Mouse (Mus musculus): ENCODE measurements at regions not wholly inside any gene's neighbourhood (a gene's known extent, or its start where the extent isn't known, plus 50 kb on each side); places are given as distances from the start of the nearest gene placed in this dataset.

- ATAC-seq (ENCODE audit: low FRiP score) (no peak), DNase-seq (ENCODE audit: low spot score) (no peak)
- Histone ChIP-seq H3K27ac (no peak overlapping the region), H3K36me3 (replicated peaks; ENCODE audit: control insufficient read depth, insufficient read depth) (no peaks in the 10 kb centered on the region), H3K9me3 (ENCODE audit: control insufficient read depth, low read length) (no peaks in the 10 kb centered on the region), H3K4me1 (replicated peaks; ENCODE audit: control insufficient read depth, insufficient read depth, low read length) (peaks cover 8% of the 10 kb centered on the region; the same call in 1 of the 2 replicates), H3K4me3 (replicated peaks; ENCODE audit: low read length) (no peak overlapping the region), H3K27me3 (ENCODE audit: control insufficient read depth, insufficient read depth, low read length) (no peaks in the 10 kb centered on the region), H3K9ac (no peak overlapping the region), H3K4me2 (replicated peaks) (no peak overlapping the region)
- 90% methylated on average over 7 of the region's 7 CpGs for WGBS
Observed at GRCm38 (mm10) chr2:51033881-51034280, 115.0 kb downstream of the Rnd3 start.

GRCm38 (mm10) chr2:51022479-51022878 lies 126.4 kb downstream of the Rnd3 start:
- ATAC-seq (ENCODE audit: low FRiP score): no peak
- no peak for DNase-seq (ENCODE audit: low spot score)
- Histone ChIP-seq H3K9me3 (ENCODE audit: control insufficient read depth, low read length) (no peaks in the 10 kb centered on the region), H3K9ac (no peak overlapping the region), H3K4me2 (replicated peaks) (no peak overlapping the region), H3K4me1 (replicated peaks; ENCODE audit: control insufficient read depth, insufficient read depth, low read length) (no peaks in the 10 kb centered on the region), H3K27ac (no peak overlapping the region), H3K27me3 (ENCODE audit: control insufficient read depth, insufficient read depth, low read length) (no peaks in the 10 kb centered on the region), H3K36me3 (replicated peaks; ENCODE audit: control insufficient read depth, insufficient read depth) (no peaks in the 10 kb centered on the region), H3K4me3 (replicated peaks; ENCODE audit: low read length) (no peak overlapping the region)
- 67% methylated on average over 2 of the region's 2 CpGs for WGBS

GRCm38 (mm10) chr2:51016129-51016402 lies 132.8 kb downstream of the Rnd3 start:
- ATAC-seq (ENCODE audit: low FRiP score): no peak
- Histone ChIP-seq H3K27ac (no peak overlapping the region), H3K36me3 (replicated peaks; ENCODE audit: control insufficient read depth, insufficient read depth) (no peaks in the 10 kb centered on the region), H3K9me3 (ENCODE audit: control insufficient read depth, low read length) (no peaks in the 10 kb centered on the region), H3K4me1 (replicated peaks; ENCODE audit: control insufficient read depth, insufficient read depth, low read length) (no peaks in the 10 kb centered on the region), H3K9ac (no peak overlapping the region), H3K4me3 (replicated peaks; ENCODE audit: low read length) (no peak overlapping the region), H3K27me3 (ENCODE audit: control insufficient read depth, insufficient read depth, low read length) (no peaks in the 10 kb centered on the region), H3K4me2 (replicated peaks) (no peak overlapping the region)
- 74% methylated on average over 5 of the region's 5 CpGs for WGBS
- no peak for DNase-seq (ENCODE audit: low spot score)

GRCm38 (mm10) chr2:51015360-51016128 lies 133.4 kb downstream of the Rnd3 start:
- H3K36me3 ChIP-seq (replicated peaks; ENCODE audit: control insufficient read depth, insufficient read depth): no peaks in the 10 kb centered on the region
- no peak overlapping the region for H3K9ac ChIP-seq
- no peak overlapping the region for H3K27ac ChIP-seq
- DNase-seq (ENCODE audit: low spot score) (no peak), ATAC-seq (ENCODE audit: low FRiP score) (no peak)
- 78% methylated on average over 7 of the region's 7 CpGs for WGBS
- H3K4me3 ChIP-seq (replicated peaks; ENCODE audit: low read length): no peak overlapping the region
- H3K27me3 ChIP-seq (ENCODE audit: control insufficient read depth, insufficient read depth, low read length): no peaks in the 10 kb centered on the region
- no peak overlapping the region for H3K4me2 ChIP-seq (replicated peaks)
- H3K9me3 ChIP-seq (ENCODE audit: control insufficient read depth, low read length): no peaks in the 10 kb centered on the region
- no peaks in the 10 kb centered on the region for H3K4me1 ChIP-seq (replicated peaks; ENCODE audit: control insufficient read depth, insufficient read depth, low read length)

GRCm38 (mm10) chr2:51014232-51014631 lies 134.7 kb downstream of the Rnd3 start:
- DNase-seq (ENCODE audit: low spot score) (no peak), ATAC-seq (ENCODE audit: low FRiP score) (no peak)
- Histone ChIP-seq H3K9ac (no peak overlapping the region), H3K4me2 (replicated peaks) (no peak overlapping the region), H3K4me3 (replicated peaks; ENCODE audit: low read length) (no peak overlapping the region), H3K27me3 (ENCODE audit: control insufficient read depth, insufficient read depth, low read length) (no peaks in the 10 kb centered on the region), H3K36me3 (replicated peaks; ENCODE audit: control insufficient read depth, insufficient read depth) (no peaks in the 10 kb centered on the region), H3K9me3 (ENCODE audit: control insufficient read depth, low read length) (no peaks in the 10 kb centered on the region), H3K4me1 (replicated peaks; ENCODE audit: control insufficient read depth, insufficient read depth, low read length) (no peaks in the 10 kb centered on the region), H3K27ac (no peak overlapping the region)

- no peak overlapping the region for H3K4me2 ChIP-seq (replicated peaks)
- DNase-seq (ENCODE audit: low spot score) (no peak), ATAC-seq (ENCODE audit: low FRiP score) (no peak)
Observed at GRCm38 (mm10) chr2:51013090-51013489, 135.8 kb downstream of the Rnd3 start.

GRCm38 (mm10) chr2:51008251-51008533 lies 140.7 kb downstream of the Rnd3 start:
- no peaks in the 10 kb centered on the region for H3K4me1 ChIP-seq (replicated peaks; ENCODE audit: control insufficient read depth, insufficient read depth, low read length)
- H3K9me3 ChIP-seq (ENCODE audit: control insufficient read depth, low read length): no peaks in the 10 kb centered on the region
- H3K27me3 ChIP-seq (ENCODE audit: control insufficient read depth, insufficient read depth, low read length): no peaks in the 10 kb centered on the region
- H3K9ac ChIP-seq: no peak overlapping the region
- DNase-seq (ENCODE audit: low spot score) (no peak), ATAC-seq (ENCODE audit: low FRiP score) (no peak)
- H3K27ac ChIP-seq: no peak overlapping the region
- H3K4me3 ChIP-seq (replicated peaks; ENCODE audit: low read length): no peak overlapping the region
- 66% methylated on average over 2 of the region's 2 CpGs for whole genome bisulfite sequencing
- no peak overlapping the region for H3K4me2 ChIP-seq (replicated peaks)
- H3K36me3 ChIP-seq (replicated peaks; ENCODE audit: control insufficient read depth, insufficient read depth): no peaks in the 10 kb centered on the region

More at GRCm38 (mm10) chr2:51013090-51013489, 135.8 kb downstream of the Rnd3 start:
- no peaks in the 10 kb centered on the region for H3K36me3 ChIP-seq (replicated peaks; ENCODE audit: control insufficient read depth, insufficient read depth)
- no peak overlapping the region for H3K4me3 ChIP-seq (replicated peaks; ENCODE audit: low read length)
- no peak overlapping the region for H3K9ac ChIP-seq
- no peaks in the 10 kb centered on the region for H3K4me1 ChIP-seq (replicated peaks; ENCODE audit: control insufficient read depth, insufficient read depth, low read length)
- H3K9me3 ChIP-seq (ENCODE audit: control insufficient read depth, low read length): no peaks in the 10 kb centered on the region
- H3K27ac ChIP-seq: no peak overlapping the region
- 84% methylated on average over 2 of the region's 2 CpGs for WGBS
- no peaks in the 10 kb centered on the region for H3K27me3 ChIP-seq (ENCODE audit: control insufficient read depth, insufficient read depth, low read length)

- no peaks in the 10 kb centered on the region for H3K4me1 ChIP-seq (replicated peaks; ENCODE audit: control insufficient read depth, insufficient read depth, low read length)
- no peak overlapping the region for H3K9ac ChIP-seq
- H3K4me2 ChIP-seq (replicated peaks): no peak overlapping the region
- no peaks in the 10 kb centered on the region for H3K36me3 ChIP-seq (replicated peaks; ENCODE audit: control insufficient read depth, insufficient read depth)
- 31% methylated on average over 11 of the region's 11 CpGs for WGBS
- ATAC-seq (ENCODE audit: low FRiP score) (no peak), DNase-seq (ENCODE audit: low spot score) (no peak)
- H3K27ac ChIP-seq: no peak overlapping the region
- no peak overlapping the region for H3K4me3 ChIP-seq (replicated peaks; ENCODE audit: low read length)
- H3K27me3 ChIP-seq (ENCODE audit: control insufficient read depth, insufficient read depth, low read length): no peaks in the 10 kb centered on the region
- no peaks in the 10 kb centered on the region for H3K9me3 ChIP-seq (ENCODE audit: control insufficient read depth, low read length)
Observed at GRCm38 (mm10) chr2:51007409-51008250, 141.3 kb downstream of the Rnd3 start.

GRCm38 (mm10) chr2:51006818-51007217 lies 142.1 kb downstream of the Rnd3 start:
- Histone ChIP-seq H3K9me3 (ENCODE audit: control insufficient read depth, low read length) (no peaks in the 10 kb centered on the region), H3K9ac (no peak overlapping the region), H3K4me1 (replicated peaks; ENCODE audit: control insufficient read depth, insufficient read depth, low read length) (no peaks in the 10 kb centered on the region), H3K27me3 (ENCODE audit: control insufficient read depth, insufficient read depth, low read length) (no peaks in the 10 kb centered on the region), H3K27ac (no peak overlapping the region), H3K36me3 (replicated peaks; ENCODE audit: control insufficient read depth, insufficient read depth) (no peaks in the 10 kb centered on the region), H3K4me3 (replicated peaks; ENCODE audit: low read length) (no peak overlapping the region), H3K4me2 (replicated peaks) (no peak overlapping the region)
- DNase-seq (ENCODE audit: low spot score) (no peak), ATAC-seq (ENCODE audit: low FRiP score) (no peak)
- 67% methylated on average over 3 of the region's 3 CpGs for WGBS
